Mouse (Mus musculus): ENCODE measurements around the gene Gm36864. TPM values are rescaled to one million over a fixed set of nuclear protein-coding genes. Genes with fewer than 3 reads are reported as not detected.
"Not testable (repeated sequence)": the region's sequence is repeated elsewhere in the genome, so short reads cannot be mapped to it uniquely, and the experiment has no call there.

Gm36864 gene
- total RNA-seq (2021), result not detected

DNA sequence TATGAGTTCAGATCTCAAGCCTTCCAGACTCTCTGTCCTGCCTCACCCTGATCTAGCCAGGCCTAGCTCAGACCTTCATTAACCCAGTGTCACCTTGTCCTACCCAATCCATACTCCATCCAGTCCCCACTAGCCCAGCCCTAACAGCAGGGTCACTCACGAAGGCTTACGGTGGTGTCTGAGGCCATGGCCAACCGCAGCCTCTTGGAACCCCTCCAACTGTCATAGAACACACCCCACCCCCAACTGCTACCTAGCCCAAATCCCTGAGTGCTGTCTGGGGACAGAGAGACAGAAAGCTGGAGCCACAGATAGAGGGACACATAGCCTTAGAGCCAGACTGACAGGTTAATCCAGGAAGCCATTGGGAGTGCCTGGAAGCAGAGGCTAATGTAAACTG is at the start of gene Gm36864:
Gene Gm36864, plus strand, starts transcription at position 269 of the 400 bp plus-strand sequence.
- intact Hi-C loops (cut with DNase I), result no loop called here

GRCm38 (mm10) chr7:44186516-44186915 is 49.5 kb upstream of the Gm36864 start:
- intact Hi-C loops (cut with DNase I); DNase-seq: not testable (repeated sequence)

More for the DNA sequence above, at the start of gene Gm36864:
- DNase-seq, result no peak

- intact Hi-C loops (cut with DNase I), result not testable (repeated sequence)
These were observed 48.0 kb upstream of the Gm36864 start, which contains the start of gene Klk1b24 for GRCm38 (mm10) chr7:44187936-44188335. Gene Klk1b24, plus strand, starts transcription at chr7:44188236.

DNA sequence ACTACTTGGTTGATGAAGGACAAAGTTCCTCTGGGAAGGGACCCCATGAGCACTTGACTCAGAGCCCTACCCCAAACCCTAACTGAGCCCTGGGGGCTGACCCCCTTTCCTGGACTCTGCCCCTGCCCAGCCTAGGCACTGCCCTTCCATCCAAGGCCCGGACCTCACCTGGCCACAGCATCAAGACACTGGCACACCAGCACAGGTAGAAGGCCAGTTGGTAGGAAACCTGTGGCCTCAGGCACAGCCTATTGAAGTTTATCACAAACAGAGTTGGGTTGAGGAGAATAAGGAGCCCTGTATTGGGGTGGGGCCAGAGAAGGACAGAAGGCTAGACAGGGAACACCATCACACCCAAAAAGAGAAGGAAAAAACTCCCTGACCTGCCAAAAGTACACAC is 42.5 kb upstream of the Gm36864 start:
- intact Hi-C loops (cut with DNase I); DNase-seq: not testable (repeated sequence)

More at GRCm38 (mm10) chr7:44187936-44188335, 48.0 kb upstream of the Gm36864 start, which contains the start of gene Klk1b24:
- DNase-seq, result not testable (repeated sequence)

GRCm38 (mm10) chr7:44197891-44198290 is 38.1 kb upstream of the Gm36864 start, which contains the start of gene Klk1b3:
Gene Klk1b3, plus strand, starts transcription at chr7:44198191.
- no peak for DNase-seq
- intact Hi-C loops (cut with DNase I), result no loop called here

GRCm38 (mm10) chr7:44207135-44207534 is 28.8 kb upstream of the Gm36864 start, which contains the start of gene Klk1b4:
Gene Klk1b4, plus strand, starts transcription at chr7:44207435.
- DNase-seq; intact Hi-C loops (cut with DNase I): not testable (repeated sequence)

GRCm38 (mm10) chr7:44208307-44208706 is 27.7 kb upstream of the Gm36864 start:
- intact Hi-C loops (cut with DNase I), result no loop called here
- no peak for DNase-seq

DNA sequence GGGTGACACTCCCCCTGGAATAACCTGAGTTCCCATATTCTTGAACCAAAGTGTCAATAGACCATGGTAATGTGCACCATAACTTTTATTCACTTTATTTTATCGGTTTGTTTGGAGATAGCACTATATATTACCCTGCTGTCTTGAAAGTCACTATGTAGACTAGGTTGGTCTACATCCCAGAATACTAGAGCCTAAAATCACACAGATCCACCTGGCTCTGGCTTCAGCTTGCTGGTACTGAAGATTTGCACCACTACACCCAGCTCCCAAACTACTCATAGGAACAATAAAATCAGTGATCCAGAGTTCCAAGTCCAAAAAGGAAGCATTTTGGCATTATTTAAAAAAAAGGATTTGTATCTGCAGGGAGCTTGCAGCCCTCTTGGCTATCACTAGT is 20.3 kb upstream of the Gm36864 start, which contains the start of gene Klk1b5:
Gene Klk1b5, plus strand, starts transcription at position 301 of the 400 bp plus-strand sequence.
- no peak for DNase-seq
- intact Hi-C loops (cut with DNase I), result no loop called here

DNA sequence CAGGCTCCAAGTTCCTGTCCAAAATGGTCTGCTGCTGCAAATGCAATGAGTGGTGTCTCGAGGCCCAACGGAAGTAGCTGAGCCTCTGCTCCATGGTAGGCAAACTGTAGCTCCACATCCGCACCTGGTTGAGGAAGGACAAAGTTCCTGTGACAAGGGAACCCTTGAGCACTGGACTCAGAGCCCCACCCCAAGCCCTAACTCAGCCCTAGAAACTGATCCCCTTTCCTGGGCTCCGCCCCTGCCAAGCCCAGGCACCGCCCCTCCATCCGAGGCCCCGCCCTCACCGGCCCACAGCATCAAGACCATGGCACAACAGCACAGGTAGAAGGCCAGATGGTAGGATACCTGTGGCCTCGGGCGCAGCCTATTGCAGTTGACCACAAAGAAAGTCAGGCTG is 14.4 kb upstream of the Gm36864 start:
- intact Hi-C loops (cut with DNase I); DNase-seq: not testable (repeated sequence)

- intact Hi-C loops (cut with DNase I); DNase-seq: not testable (repeated sequence)
These were observed 13.6 kb upstream of the Gm36864 start for GRCm38 (mm10) chr7:44222335-44222734.

DNA sequence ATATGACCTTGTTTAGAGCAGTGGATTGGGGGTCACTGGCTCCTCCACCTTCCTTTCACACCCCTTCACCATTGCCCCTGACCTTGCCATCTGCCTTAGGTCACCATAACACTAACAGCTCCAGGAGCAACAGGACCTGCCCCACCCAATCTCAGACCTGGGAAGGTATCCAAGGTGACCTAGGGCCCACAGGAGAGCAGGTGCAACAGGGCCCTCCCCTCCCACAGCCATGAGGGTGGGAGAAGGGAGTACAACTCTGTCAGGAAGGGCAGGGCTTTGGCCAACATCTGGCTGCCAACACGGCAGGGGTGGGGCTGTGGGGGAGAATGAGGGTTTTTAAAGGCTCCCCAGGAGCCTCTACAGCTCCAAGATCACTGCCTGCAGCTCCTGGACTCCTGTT is 10.9 kb upstream of the Gm36864 start, which contains the start of gene Klk1:
Gene Klk1, plus strand, starts transcription at position 285 of the 400 bp plus-strand sequence.
- no peak for DNase-seq
- intact Hi-C loops (cut with DNase I), result no loop called here

- no peak for DNase-seq
- intact Hi-C loops (cut with DNase I), result loop anchor here (10.0 kb wide), 1 partner anchor 1695 kb away; no protein-coding TSS in a partner anchor
These were observed 3.9 kb downstream of the Gm36864 start for GRCm38 (mm10) chr7:44239913-44240312.

DNA sequence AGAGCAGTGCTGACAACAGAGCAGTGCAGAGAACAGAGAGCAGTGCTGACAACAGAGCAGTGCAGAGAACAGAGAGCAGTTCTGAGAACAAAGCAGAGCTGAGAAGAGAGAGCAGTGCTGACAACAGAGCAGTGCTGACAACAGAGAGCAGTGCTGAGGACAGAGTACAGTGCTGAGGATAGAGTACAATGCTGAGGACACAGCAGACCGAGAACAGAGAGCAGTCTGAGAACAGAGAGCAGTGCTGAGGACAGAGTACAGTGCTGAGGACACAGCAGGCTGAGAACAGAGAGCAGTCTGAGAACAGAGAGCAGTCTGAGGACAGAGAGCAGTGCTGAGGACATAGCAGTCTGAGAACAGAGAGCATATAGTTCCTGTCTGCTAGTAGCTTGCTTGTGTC is 4.7 kb downstream of the Gm36864 start:
- intact Hi-C loops (cut with DNase I), result loop anchor here (10.0 kb wide), 1 partner anchor 1694 kb away; no protein-coding TSS in a partner anchor
- no peak for DNase-seq

- intact Hi-C loops (cut with DNase I), result loop anchor here (10.0 kb wide), 1 partner anchor 1694 kb away; no protein-coding TSS in a partner anchor
- DNase-seq, result no peak
These were observed 5.2 kb downstream of the Gm36864 start for GRCm38 (mm10) chr7:44241163-44241562.

DNA sequence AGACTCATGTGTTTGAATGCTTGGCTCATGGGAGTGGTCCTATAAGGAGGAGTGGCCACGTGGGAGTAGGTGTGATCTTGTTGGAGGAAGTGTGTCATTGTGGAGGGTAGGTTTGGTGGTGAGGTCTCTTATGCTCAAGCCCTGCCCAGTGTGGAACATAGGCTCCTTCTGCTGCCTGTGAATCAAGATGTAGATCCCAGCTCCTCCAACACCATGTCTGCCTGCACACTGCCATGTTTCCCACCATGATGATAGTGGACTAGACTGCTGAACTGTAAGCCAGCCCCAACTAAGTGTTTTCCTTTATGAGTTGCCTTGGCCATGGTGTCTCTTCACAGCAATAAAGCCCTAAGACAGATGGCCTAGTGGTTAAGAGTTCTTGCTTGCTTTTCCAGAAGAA is 8.1 kb downstream of the Gm36864 start:
- intact Hi-C loops (cut with DNase I), result loop anchor here (10.0 kb wide), 1 partner anchor 1691 kb away; no protein-coding TSS in a partner anchor
- DNase-seq, result no peak

- intact Hi-C loops (cut with DNase I), result loop anchor here (2.0 to 10.0 kb wide), 5 partner anchors 58 to 1688 kb away; partner anchors contain the start of genes Cldnd2, Etfb, Gm45233 and Nr1h2
- DNase-seq, result peak; percentile 94 to 96
These were observed 10.3 kb downstream of the Gm36864 start, which contains the start of the genes 1700028J19Rik and 2410002F23Rik for GRCm38 (mm10) chr7:44246055-44246983. Gene 1700028J19Rik, minus strand, starts transcription at chr7:44246695. Gene 2410002F23Rik, plus strand, starts transcription at chr7:44246722.

- intact Hi-C loops (cut with DNase I), result loop anchor here (2.0 to 10.0 kb wide), 5 partner anchors 58 to 1688 kb away; partner anchors contain the start of genes Cldnd2, Etfb, Gm45233 and Nr1h2
- DNase-seq, result no peak
These were observed 11.1 kb downstream of the Gm36864 start for GRCm38 (mm10) chr7:44246984-44247470.

GRCm38 (mm10) chr7:44247971-44248370 is 12.0 kb downstream of the Gm36864 start:
- DNase-seq, result no peak
- intact Hi-C loops (cut with DNase I), result loop anchor here (2.0 to 10.0 kb wide), 5 partner anchors 57 to 1687 kb away; partner anchors contain the start of genes Cldnd2, Etfb, Gm45233 and Nr1h2

DNA sequence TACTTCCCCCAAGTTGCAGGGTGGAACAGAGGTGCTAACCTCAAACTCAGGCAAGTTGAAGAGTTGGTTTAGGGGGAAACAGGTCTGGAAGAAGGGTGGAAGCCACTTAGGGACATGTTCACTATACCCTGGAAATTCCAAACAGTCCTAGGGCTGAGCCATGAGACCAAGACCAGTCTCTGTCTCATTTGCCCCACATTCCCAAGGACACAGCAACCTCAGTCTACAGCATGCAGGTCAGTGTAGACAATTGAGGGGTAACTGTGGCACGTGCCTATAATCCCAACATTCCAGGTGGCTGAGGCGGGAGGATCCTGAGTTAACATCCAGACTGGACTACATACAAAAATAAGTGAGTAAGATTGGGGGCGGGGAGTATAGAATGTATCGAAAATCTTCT is 13.3 kb downstream of the Gm36864 start:
- DNase-seq, result no peak
- intact Hi-C loops (cut with DNase I), result loop anchor here (5.0 to 10.0 kb wide), 4 partner anchors 223 to 1686 kb away; partner anchors contain the start of genes Cldnd2, Etfb, Gm45233 and Nr1h2

DNA sequence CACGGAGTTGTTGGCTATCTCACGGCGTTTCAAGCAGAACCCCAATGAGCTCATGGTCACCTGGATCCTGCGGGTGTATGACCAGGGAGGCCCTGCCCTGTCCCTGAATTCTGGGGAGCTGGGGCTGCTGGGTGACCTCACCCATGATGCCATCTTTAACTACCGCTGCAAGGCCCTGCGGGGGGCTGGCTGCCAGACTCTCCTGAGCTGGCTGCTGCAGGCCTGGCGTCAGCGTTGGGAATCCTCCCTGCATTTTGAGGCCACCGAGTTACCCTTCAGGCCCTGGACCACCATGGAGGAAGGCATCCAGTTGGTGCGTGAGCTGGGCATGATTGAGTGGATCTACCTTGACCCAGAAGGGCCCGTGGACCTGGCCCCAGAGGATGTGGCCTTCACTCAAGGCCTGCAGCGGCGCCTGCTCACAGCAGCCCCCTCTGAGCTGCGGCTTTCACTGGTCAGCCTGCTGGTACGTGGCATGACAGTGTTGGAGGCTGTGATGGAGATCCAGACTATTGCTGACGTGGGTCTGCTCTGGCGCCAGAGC is 14.8 kb downstream of the Gm36864 start:
- DNase-seq; intact Hi-C loops (cut with DNase I): not testable (repeated sequence)

Measured in heart, postnatal 36 days (tissue).